Mouse (Mus musculus) adrenal gland, adult 8-10 months (tissue): ENCODE data around the gene Vmn1r195. TPM values are rescaled to one million over a fixed set of nuclear protein-coding genes. Genes with fewer than 3 reads are reported as not detected.
"Not testable (repeated sequence)": the region's sequence is repeated elsewhere in the genome, so short reads cannot be mapped to it uniquely, and the experiment has no call there.

Source experiments
- DNase-seq: peaks from one replicate; pipeline ENCODE4 v3.0.0; 2022
- total RNA-seq, 4 experiments: library from RNA; stranded (reverse); gene quantifications; 2 replicates each; pipeline ENCODE4 v1.2.4; 2022

Gene Vmn1r195
- not detected for total RNA-seq

- DNase-seq, result not testable (repeated sequence)
These were observed at the start of gene Vmn1r195 for GRCm38 (mm10) chr13:22270222-22270621. Gene Vmn1r195 (plus strand): TSS chr13:22270522.

DNA sequence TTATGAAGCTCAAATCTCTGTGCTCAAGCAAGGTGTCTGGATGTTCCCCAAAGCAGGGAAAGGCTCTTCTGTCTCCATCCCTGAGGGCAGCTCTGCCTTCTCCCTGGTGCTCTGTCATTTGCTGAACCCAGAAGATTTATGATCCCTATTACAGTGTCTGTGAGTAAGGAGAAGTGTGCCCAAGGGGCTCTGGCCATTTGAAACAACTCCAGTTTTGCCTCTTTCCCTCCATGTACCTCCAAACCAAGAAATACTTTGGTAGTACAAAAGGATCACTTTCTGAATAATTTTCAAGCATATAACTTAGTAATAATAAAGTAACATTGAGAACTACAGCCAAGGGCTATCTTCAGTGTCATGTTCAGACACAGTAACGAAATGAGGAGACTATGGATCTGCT is 47.3 kb upstream of the Vmn1r195 start, which contains the start of gene Vmn1r193:
Gene Vmn1r193, minus strand, starts transcription at position 101 of the 400 bp plus-strand sequence.
- DNase-seq, result not testable (repeated sequence)

DNA sequence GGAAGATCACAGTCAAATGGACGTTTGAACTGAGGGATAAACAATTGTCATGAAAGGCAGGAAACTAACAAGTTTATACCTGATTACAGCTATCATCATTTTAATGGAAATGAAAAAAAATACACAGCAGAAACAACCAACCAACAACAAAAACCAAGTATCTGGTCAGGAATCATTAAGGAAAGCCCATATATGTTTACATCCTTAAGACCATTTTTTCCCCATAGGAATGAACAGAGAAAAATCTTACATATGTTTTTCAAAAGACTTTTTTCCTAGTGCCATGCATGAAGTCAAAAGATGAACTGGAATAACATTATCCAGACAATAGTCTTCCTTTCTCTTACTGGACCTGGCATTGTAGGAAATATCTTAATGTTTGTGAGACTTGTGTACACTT is 26.4 kb upstream of the Vmn1r195 start, which contains the start of gene Vmn1r194:
Gene Vmn1r194, plus strand, starts transcription at position 301 of the 400 bp plus-strand sequence.
- no peak for DNase-seq

- DNase-seq, result no peak
These were observed 1.4 kb downstream of the Vmn1r195 start for GRCm38 (mm10) chr13:22271721-22272120.

DNA sequence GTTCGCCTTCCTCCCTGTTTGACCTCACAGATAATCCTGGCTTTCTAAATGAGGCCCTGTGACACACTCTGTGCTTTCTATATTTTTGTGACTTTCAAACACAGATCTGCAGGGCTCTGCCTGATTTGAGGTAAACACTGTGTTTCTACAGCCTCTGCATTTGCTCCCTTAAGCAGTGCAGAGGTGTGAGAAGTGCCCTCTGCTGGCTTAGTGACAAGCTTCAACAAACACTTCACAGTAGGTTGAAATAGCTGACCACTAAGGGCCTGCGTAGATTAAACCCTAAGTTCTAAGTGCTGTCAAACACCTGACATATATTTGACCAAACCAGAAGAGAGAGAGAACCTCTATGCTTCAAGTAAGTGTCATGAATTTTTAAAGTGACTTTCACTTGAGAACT is 14.3 kb downstream of the Vmn1r195 start:
- no peak for DNase-seq

GRCm38 (mm10) chr13:22289620-22290019 is 19.3 kb downstream of the Vmn1r195 start, which contains the start of gene Vmn1r196:
Gene Vmn1r196 (plus strand): TSS chr13:22289920.
- no peak for DNase-seq

DNA sequence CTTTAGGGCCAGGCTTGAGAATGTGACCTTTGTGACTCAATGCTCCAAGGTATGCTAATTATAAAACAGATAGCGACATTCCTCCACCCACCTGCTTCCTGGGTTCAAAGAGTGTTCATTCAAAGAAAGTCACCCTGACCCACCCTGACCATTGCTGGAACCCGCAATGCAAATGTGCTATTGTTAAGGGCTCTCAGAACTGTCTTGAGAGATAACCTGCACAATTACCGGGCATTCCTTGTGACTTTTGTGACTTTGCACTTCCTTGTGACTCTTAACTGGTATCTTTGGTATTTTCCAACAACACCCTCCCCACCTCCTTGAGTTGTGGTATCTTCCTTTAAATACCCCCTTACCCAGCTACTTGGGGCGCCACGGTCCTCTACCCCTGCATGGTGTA is 37.8 kb downstream of the Vmn1r195 start:
- DNase-seq, result not testable (repeated sequence)

- no peak for DNase-seq
These were observed 45.0 kb downstream of the Vmn1r195 start for GRCm38 (mm10) chr13:22315361-22315760.

- no peak for DNase-seq
These were observed 47.0 kb downstream of the Vmn1r195 start for GRCm38 (mm10) chr13:22317366-22317765.

GRCm38 (mm10) chr13:22320091-22320490 is 49.8 kb downstream of the Vmn1r195 start:
- DNase-seq, result no peak

GRCm38 (mm10) chr13:22324289-22324688 is 54.0 kb downstream of the Vmn1r195 start, which contains the start of gene Vmn1r197:
Gene Vmn1r197 (plus strand): TSS chr13:22324589.
- no peak for DNase-seq

Other genes starting within 250 kb of the Vmn1r195 start
- gene Hist1h2ah, start 235.0 kb upstream of the Vmn1r195 start, total RNA-seq, result 10 to 100 TPM in 2 of 4 experiments, 1 to 10 TPM in 1, not detected in 1; 6.0 to 18.5 (median 12.6) TPM
- gene Hist1h2bk, start 234.7 kb upstream of the Vmn1r195 start, total RNA-seq, result 10 to 100 TPM; 22.5 to 31.6 (median 25.4) TPM
- gene Hist1h4i, start 229.2 kb upstream of the Vmn1r195 start, total RNA-seq, result 10 to 100 TPM; 42.6 to 80.0 (median 56.7) TPM
- 10 to 100 TPM in 3 of 4 experiments, 1 to 10 TPM in 1; 8.7 to 18.8 (median 13.1) TPM for gene Hist1h2ag, start 227.6 kb upstream of the Vmn1r195 start, total RNA-seq
- gene Hist1h2bj, start 227.3 kb upstream of the Vmn1r195 start, total RNA-seq, result 10 to 100 TPM; 14.2 to 31.0 (median 21.9) TPM
- gene Vmn1r188, start 186.1 kb upstream of the Vmn1r195 start, total RNA-seq, result not detected
- not detected for gene Vmn1r189, start 164.7 kb upstream of the Vmn1r195 start, total RNA-seq
- gene Vmn1r191, start 86.6 kb upstream of the Vmn1r195 start, total RNA-seq, result not detected
- gene Vmn1r192, start 79.4 kb upstream of the Vmn1r195 start, total RNA-seq, result not detected
- not detected for gene Vmn1r193, start 47.4 kb upstream of the Vmn1r195 start, total RNA-seq
- gene Vmn1r194, start 26.3 kb upstream of the Vmn1r195 start, total RNA-seq, result not detected
- not detected for gene Vmn1r196, start 19.4 kb downstream of the Vmn1r195 start, total RNA-seq
- not detected for gene Vmn1r197, start 54.1 kb downstream of the Vmn1r195 start, total RNA-seq
- gene Vmn1r198, start 79.8 kb downstream of the Vmn1r195 start, total RNA-seq, result not detected
- gene Vmn1r199, start 109.3 kb downstream of the Vmn1r195 start, total RNA-seq, result not detected
- gene Vmn1r200, start 119.9 kb downstream of the Vmn1r195 start, total RNA-seq, result not detected
- not detected for gene Vmn1r201, start 201.4 kb downstream of the Vmn1r195 start, total RNA-seq
- under 1 TPM in 1 of 4 experiments, not detected in 3; 0.06 TPM for gene Vmn1r202, start 234.9 kb downstream of the Vmn1r195 start, total RNA-seq
- not detected for gene Vmn1r203, start 247.6 kb downstream of the Vmn1r195 start, total RNA-seq